Mouse (Mus musculus) embryo, embryonic 10 days (tissue): ENCODE results near the gene Cdk17.

ENCODE experiments used
- DNase-seq: peaks from one replicate; pipeline ENCODE4 v3.0.0-alpha.2; 2015; ENCODE audit warnings: low spot score

Cdk17 gene

GRCm38 (mm10) chr10:93231490-93231889 lies 70.8 kb downstream of the Cdk17 start:
- DNase-seq = no peak

DNA sequence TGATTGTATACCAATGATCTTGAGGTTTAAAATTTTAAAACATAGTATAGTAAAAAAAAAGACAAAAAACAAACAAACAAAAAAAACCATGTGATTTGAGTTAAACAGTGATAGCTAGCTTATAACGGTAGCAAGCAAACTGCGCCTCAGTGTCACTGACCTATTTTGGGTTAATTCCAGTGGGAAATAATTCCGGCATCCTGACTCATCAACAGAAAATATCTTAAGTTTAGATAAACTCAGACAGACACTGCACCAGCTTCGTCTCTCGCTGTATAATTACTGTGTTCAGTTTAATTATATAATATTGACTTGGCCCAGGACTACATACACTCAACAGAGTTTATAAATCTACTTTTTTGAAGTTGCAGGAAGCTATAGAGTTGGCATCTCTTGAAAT lies 71.2 kb downstream of the Cdk17 start:
- DNase-seq = no peak

DNA sequence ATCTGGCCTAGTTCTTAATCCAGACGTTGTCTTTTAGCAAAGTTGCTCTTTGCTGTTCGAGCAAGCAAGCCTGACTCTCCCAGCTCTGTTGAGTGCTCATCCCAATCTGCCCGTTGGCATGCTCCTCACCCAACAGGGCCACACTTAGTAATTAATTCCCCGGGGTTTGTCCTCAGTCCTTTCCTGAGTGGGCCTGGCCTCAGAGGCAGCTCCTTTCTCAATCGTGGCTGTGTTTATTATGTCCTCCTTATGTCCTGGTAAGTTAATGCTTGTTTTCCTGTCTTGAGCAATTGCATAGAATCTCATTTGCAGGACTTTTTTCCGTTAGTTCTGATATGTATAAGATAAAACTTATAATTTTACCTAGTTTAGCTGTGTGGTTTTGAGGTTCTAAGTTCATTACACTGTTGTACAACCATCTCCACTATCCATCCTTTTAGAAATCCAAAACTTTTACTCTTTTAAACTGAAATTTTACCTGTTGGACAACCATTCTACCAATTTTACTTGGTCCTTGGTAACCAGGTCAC lies 73.1 kb downstream of the Cdk17 start:
- no peak for DNase-seq

DNA sequence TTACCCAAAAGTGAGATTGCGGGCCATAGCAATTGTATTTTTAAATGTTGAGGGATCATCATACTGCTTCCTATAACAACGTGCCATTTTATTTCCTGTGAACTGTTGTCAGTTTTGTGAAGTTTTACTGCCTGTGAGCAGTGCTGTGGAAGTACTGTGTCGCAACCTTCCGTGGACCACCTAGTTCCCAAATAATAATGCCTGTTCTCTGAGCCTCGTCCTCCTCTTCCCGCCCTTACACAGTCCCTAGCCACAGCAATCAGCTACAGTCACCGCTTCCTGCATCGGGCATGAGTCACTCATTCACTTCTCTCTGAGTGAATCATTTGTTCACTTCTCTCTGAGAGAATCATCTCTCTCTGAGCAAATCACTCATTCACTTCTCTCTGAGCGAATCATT lies 74.0 kb downstream of the Cdk17 start:
- no peak for DNase-seq

GRCm38 (mm10) chr10:93239201-93239806 lies 78.6 kb downstream of the Cdk17 start:
- peak; percentile 28 for DNase-seq

- DNase-seq = peak; percentile 22
These were observed 81.5 kb downstream of the Cdk17 start for GRCm38 (mm10) chr10:93242208-93242607.

- peak; percentile 51 for DNase-seq
These were observed 82.2 kb downstream of the Cdk17 start for GRCm38 (mm10) chr10:93242861-93243260.

- DNase-seq = no peak
These were observed 83.6 kb downstream of the Cdk17 start for GRCm38 (mm10) chr10:93244209-93244705.

GRCm38 (mm10) chr10:93246185-93246920 lies 85.7 kb downstream of the Cdk17 start:
- DNase-seq = no peak

GRCm38 (mm10) chr10:93247422-93247821 lies 86.7 kb downstream of the Cdk17 start:
- DNase-seq = no peak

DNA sequence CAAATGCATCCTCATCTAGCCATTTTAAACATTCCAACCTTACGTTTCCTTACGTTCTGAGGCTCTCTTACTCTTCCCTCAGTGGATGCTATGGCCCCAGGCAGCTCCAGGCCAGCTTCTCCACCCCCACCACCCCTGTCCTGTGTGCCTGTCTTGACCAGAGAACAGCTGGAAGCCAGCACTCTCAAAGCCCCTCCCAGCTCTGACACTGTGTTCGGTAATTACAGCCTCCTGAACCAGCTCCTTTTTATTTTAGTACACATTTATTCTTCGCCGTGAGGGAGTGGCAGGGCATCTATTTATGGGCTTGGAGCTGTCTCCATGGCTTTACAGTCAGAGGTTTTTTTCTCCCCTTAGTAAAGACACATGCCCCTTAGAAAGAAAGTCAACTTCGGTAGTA lies 87.2 kb downstream of the Cdk17 start:
- no peak for DNase-seq

GRCm38 (mm10) chr10:93248416-93248815 lies 87.7 kb downstream of the Cdk17 start:
- no peak for DNase-seq

DNA sequence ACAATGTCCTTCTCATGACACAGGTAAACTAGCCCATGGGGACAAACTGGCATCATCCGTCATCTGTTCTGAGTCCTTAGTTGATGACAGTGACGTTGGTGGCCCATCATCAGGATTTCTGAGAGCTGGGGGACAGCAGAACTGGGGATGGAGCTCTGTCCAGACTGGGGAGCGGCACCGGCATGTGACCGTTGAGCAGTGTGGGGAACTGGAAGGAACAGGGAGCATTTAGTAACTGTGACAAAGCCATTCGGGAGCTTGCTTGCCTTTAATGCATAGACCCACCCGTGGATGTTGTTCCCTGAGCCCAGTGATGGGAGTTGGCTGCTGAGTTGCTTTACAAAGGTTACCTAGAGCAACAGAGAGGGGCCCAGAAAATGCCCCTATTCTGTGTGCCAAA lies 89.2 kb downstream of the Cdk17 start:
- DNase-seq = no peak

DNA sequence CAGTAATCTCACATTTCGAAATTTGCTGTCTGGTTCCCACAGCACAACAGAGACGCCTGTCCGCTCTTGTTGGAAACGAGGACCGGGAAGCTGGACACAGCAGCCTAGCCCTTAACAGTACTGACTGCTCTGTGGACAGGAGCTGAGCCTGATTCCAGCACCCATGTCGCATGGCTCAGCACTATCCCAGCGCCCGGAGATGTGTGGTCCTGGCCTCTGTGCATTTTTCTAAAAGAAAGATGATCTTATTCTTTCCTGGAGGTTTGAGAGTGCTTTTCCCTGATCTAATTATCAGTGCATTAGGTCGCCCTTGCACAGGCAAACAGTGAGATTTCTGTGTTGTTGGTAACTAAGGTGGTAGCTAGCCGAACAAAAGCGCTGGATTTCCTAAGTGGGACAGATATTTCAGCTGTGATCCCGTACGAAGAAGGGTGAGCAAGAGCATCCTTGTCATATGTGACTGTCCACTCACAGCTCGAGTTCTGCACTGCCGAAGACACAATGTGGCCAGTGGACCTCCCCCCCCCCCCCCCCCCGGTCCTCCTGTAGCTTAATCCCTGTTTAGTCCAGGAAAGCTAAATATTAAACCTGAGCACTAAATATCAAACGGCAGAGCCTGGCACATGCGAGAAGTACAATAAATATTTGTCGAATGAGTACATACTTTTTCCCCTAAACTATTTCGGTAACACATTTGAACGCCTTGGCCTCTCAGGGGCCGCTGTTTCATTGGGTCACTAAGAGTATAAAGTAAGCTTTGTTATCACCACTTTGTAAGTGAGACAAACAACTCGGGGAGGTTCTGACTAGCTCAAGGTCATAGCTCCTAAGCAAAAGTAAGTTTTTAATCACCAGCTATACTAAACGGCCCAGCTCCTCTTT lies 90.0 kb downstream of the Cdk17 start:
- no peak for DNase-seq

- DNase-seq = no peak
These were observed 90.8 kb downstream of the Cdk17 start for GRCm38 (mm10) chr10:93251426-93251825.

DNA sequence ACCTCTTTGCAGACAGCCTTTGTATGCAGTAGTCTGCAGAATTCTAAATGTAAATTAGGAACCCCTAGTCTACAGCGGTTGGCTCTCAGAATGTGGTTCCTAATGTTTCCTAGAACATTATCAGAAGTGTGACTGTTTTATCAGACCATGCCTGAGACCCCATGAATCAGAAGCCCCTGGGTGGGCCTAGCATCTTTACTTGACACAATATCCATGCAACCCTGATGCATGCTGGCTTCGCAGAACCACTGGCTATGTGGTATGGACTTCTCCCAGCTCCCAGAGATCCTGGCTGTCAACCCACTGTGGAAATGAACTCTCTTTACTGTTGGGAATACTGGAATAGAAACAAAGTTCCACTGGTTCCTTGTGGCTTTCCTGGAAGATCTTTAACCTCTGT lies 92.0 kb downstream of the Cdk17 start:
- DNase-seq = no peak

DNA sequence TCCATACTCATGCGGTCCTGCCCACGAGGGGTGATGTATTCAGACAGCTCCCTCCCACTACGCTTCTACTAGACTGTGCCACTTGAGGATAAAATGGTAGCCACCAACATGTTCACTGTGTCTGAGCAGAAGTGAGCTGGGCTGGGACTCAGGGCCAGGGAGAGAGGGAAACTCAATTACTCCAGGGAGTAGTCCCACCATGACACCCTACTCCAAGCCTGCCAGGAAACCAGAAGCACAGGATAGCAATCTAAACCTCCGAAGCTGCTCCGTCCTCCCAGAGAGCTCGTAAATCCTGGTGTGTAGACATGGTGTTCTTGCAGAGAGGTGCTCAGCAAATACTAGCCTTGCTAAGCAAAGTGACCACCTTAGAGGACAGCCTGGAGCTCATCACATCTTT lies 92.5 kb downstream of the Cdk17 start:
- no peak for DNase-seq

DNA sequence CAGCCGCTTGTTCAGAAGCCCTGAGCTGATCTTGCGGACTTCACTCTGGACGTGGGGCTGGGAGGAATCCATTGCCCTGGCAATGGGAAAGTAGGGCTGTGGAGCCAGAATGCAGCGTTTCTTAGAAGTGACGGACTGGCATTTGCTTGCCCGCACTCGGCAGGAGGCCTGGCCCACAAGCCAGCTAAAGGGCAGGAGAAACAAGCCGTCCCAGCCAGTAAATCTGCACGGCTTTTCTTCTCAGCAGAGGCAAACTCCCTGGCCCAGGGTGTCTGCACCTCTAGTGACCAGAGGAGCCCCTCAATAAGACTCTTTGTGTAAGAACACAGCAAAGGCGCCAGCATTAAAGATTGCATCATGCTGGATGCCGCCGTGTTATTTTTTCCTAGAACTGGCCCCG lies 94.6 kb downstream of the Cdk17 start:
- no peak for DNase-seq

- no peak for DNase-seq
These were observed 99.2 kb downstream of the Cdk17 start for GRCm38 (mm10) chr10:93259826-93260225.

GRCm38 (mm10) chr10:93261132-93261980 lies 100.7 kb downstream of the Cdk17 start:
- DNase-seq = peak; percentile 56

- DNase-seq = peak; percentile 35
These were observed 101.4 kb downstream of the Cdk17 start for GRCm38 (mm10) chr10:93261981-93262499.
